Mouse (Mus musculus): ENCODE data around the gene Ergic1.

Gene Ergic1

DNA sequence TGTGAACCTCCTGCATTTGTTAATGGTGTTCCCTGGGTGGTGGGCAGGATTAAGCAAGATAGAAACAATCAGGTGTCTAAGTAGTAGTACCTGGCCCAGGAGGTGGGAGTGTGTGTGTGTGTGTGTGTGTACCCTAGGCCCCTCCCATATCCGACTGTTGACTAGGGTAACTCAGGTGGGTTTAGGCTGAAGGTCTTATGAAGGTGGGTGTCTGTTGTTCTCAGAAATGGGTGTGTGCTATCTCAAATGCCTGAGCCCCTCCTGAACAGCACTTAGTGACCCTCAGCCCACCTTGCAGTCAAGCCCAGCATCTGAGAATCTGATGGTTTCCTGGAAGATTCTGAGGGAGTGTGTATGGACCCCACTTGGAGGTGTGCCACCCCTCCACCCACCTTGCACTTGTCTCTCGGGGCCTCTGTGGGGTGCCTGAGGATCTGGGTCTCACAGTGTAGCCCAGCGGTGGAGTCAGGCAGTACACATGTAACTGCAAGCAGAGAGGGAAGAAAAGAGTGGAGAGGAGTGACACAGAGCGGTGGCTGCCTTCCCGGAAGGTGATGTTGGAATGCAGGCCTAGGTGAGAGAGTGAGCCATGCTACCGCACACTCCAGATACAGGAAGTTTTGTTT is 35.7 kb downstream of the Ergic1 start:
- in situ Hi-C loops (cut with MboI, MseI) = no loop called here

DNA sequence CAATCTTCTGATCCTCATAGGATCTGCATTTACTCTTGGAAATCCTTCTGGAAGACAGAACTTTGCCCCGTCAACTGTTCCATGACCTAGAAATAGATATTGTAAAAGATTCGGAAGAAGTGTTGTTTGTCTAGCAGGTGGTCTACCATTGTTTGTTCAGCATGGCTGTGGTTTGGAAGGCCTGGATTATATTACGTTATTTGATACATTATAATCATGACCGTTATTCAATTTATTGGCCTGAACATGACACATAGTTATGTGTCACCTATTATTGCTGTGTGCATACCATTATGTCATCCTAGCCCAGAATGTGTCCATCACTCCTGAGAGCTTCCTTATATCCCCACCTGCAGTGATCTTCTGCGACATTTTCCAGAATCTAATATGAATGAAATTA is 37.6 kb downstream of the Ergic1 start:
- in situ Hi-C loops (cut with MboI, MseI) = no loop called here

DNA sequence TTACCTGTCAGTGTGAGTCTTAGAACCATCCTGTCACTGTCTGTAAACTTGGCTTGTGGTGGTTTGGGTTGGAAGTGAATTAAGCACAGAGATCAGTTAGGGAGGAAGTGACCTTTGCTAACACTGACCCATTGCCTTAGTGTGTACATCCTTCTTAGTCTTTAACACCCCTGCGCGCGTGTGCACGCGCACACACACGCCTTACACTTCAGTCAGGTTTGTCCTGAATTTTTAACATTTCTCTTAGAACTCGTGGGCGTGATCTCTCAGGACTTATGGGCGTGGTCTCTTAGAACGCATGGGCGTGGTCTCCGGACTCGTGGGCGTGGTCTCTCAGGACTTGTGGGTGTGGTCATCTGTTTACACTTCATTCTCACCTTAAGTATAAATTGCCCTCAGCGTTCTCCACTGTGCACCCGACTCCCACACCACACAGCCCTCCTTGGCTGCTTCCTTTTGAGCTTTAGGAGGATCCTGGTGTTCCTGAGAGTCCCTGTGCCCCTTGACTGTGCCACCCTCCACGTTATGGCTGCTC is 39.7 kb downstream of the Ergic1 start:
- in situ Hi-C loops (cut with MboI, MseI) = no loop called here

DNA sequence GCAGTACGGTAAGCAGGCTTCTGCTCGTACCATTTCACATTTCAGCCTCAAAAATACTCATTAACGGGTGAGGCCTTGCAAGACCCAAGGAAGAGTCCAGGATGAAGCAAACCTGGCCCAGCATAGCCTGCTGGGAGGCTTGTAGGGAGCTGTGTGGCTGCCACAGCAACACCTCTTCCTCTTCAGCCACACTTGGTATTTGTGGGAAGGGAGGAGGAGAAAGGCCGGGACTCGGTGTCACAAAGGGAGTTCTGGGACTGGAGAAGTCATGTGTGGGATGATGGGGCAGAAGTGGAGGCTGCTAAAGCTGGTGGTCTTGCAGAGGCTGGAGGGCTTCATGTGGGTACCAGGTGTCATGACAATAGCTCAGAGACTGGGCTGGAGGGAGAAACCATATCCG is 40.2 kb downstream of the Ergic1 start:
- in situ Hi-C loops (cut with MboI, MseI) = no loop called here

GRCm38 (mm10) chr17:26601926-26602325 is 40.6 kb downstream of the Ergic1 start:
- in situ Hi-C loops (cut with MboI, MseI) = no loop called here

DNA sequence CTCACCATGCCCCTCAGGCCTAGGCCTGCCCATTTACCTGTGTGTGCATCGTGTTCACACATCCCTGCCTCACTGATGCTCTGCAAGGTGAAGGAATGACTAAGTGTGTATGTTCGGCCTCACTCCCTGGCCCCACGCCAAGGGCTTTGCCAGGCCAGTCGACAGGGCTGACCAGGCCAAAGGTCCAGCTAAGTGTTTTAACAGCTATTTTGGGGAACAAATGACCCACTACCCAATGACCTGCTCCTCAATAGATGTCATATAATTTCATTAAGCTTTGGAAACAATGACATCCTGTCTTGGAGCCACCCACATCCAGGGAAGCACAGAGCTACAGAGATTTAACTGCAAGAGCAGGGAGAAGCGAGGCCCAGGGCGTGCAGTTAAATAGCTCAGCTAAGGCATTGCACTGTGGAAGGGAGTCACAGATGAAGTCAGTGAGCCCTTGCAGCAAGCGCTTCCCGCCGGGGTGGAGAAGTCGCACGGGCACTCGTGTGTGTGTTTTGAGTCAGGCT is 41.1 kb downstream of the Ergic1 start:
- in situ Hi-C loops (cut with MboI, MseI) = no loop called here

DNA sequence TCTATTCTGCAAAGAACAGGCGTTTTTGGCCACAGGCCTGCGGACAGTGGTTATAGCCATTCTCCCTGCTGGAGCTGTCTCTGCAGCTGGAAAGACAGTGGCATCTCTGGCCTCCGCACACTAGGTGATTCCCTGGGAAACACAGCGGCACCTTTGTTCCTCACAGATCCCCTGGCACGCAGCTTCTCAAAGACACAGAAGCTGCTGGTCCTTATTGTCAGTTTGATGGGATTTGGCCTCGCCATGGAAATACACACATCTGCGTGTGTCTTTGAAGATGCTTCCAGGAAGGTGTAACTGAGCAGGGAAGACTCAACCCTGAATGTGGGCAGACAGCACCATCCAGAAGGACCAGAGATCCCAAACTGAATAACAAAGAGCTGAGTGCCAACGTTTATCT is 42.0 kb downstream of the Ergic1 start:
- in situ Hi-C loops (cut with MboI, MseI) = no loop called here

DNA sequence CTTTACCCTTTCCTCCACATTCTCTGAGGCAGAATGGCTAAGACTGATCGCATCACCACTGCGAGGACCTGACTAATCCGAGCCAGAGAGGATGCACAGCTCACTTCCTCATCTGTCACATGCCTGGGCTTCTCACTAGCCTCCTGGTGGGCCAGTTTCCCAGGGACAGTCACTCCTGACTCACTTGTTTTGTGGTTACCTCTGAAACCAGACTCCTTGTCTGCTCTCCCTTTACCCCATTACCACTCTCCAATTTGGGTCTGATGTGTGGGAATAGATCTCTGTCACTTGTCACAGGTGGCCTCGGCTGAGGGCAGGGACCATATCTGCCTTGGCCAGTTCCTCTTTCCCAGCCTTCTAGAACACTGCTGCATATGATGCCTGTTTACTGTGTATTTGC is 44.3 kb downstream of the Ergic1 start:
- in situ Hi-C loops (cut with MboI, MseI) = no loop called here

DNA sequence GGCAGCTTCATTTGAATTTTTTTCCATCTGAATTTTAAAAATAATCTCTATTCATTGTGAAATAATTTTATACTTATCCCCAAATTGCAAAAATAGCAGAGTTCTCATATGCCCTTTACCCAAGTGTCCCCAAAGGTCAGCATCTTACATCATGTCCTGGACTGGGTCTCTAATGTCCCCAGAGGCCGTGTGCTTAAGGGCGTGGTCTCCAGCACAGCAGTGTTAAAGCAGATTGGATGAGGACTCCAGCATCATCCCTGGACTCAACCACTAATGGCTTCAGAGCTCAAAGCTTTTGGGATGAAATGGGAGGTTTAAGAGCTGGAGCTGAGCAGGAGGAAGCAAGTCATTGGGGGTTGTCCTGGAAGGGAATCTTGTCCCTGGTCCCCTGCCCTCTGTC is 45.2 kb downstream of the Ergic1 start:
- in situ Hi-C loops (cut with MboI, MseI) = no loop called here

- in situ Hi-C loops (cut with MboI, MseI) = no loop called here
Measured at GRCm38 (mm10) chr17:26608348-26608747, 47.1 kb downstream of the Ergic1 start.

GRCm38 (mm10) chr17:26608877-26609276 is 47.6 kb downstream of the Ergic1 start:
- in situ Hi-C loops (cut with MboI, MseI) = no loop called here

DNA sequence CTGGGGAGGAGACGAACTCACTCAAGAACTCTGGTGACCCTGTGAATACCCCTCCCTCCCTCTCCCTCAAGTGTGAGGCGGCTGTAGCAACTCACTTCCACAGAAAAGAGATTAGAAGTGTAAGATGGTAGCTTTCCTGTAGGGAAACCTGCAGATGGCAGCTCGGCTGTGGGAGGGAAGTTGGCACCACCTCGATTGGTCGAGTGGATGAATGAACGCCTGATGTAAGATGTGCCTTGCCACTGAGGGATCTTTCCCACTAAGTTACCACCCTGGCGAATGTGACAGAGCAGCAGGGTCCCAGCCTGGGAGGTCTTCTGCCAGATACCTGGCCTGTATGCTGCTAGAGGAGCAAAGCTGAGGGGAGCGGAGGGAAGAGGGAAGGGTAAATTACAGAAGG is 48.5 kb downstream of the Ergic1 start:
- in situ Hi-C loops (cut with MboI, MseI) = loop anchor here in 1 of 2 experiments (10.0 kb wide), 1 partner anchor 415 kb away; the partner anchor contains the start of gene Pdia2

- in situ Hi-C loops (cut with MboI, MseI) = loop anchor here in 1 of 2 experiments (10.0 kb wide), 1 partner anchor 417 kb away; the partner anchor contains the start of gene Pdia2
Measured at GRCm38 (mm10) chr17:26611328-26611727, 50.0 kb downstream of the Ergic1 start.

- in situ Hi-C loops (cut with MboI, MseI) = loop anchor here in 1 of 2 experiments (10.0 kb wide), 1 partner anchor 417 kb away; the partner anchor contains the start of gene Pdia2
Measured at GRCm38 (mm10) chr17:26611918-26612317, 50.6 kb downstream of the Ergic1 start.

DNA sequence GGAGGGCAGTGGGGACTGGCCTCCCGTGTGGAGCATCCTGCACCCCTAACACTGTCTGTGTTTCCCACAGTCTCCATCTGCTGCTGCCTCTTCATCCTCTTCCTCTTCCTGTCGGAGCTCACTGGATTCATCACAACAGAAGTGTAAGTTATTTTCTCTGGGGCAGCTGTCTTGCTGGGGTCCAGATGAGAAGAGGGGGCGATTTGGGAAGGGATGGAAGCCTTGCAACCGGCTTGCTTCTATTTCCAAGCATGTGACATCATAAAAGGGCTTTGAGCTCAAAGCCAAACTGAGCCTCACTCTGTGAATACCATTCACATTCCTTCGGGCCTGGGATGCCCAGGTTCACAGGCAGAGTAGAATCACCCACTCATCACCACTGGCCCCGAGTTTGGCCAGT is 53.0 kb downstream of the Ergic1 start:
- in situ Hi-C loops (cut with MboI, MseI) = loop anchor here in 1 of 2 experiments (10.0 kb wide), 1 partner anchor 419 kb away; the partner anchor contains the start of gene Pdia2

DNA sequence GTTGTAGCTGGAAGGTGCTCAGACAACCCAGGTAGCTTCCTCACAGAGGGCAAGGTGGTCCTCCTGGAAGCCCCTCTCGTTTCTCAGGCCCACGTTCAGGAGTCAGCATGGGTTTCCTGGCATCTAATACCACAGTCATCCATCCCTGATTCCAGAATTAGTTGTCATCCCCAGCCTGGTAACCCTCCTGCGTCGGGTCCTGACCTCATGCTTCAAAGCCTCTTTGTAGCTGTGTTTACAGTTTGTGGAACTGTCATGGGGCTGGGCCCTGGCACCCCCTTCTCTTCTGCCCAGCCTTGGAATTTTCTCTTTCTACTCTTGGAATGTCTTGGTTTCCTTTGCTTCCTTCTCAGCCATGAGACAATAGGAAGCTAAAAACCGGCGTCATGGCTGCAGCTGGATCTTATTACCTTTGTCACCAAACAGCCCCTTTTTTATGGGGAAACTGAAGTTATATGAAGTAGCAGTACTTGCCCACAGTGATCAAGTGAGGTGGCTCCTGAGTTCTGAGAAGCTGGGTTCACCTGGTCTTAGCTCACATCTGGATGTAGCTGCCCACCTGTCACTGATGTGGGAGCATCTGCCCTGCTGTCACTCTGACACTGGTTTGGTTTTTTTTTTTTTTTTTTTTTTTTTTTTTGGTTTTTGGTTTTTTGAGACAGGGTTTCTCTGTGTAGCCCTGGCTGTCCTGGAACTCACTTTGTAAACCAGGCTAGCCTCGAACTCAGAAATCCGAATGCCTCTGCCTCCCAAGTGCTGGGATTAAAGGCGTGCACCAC is 53.6 kb downstream of the Ergic1 start:
- in situ Hi-C loops (cut with MboI, MseI) = loop anchor here in 1 of 2 experiments (10.0 kb wide), 1 partner anchor 420 kb away; the partner anchor contains the start of gene Pdia2

- in situ Hi-C loops (cut with MboI, MseI) = loop anchor here in 1 of 2 experiments (10.0 kb wide), 1 partner anchor 422 kb away; the partner anchor contains the start of gene Pdia2
Measured at GRCm38 (mm10) chr17:26616696-26617095, 55.4 kb downstream of the Ergic1 start.

DNA sequence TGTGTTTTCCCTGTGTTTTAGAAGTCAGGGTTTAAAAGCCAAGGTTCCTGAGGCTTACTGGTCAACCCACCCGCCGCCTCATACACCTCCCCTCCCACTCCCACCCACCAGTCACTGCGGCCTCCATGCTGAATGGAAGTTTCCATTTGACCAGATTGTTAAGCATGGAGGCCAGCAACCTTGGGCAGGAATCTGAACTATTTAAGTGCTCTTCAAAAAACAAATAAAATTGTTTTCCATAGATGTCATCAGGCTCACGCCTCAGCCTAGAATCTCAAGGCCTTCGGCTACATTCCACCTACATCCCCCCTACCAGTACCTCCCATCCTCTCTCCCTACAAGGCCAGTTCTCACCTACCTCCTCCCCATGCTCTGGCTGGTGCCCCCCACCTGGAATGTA is 57.2 kb downstream of the Ergic1 start:
- in situ Hi-C loops (cut with MboI, MseI) = loop anchor here in 1 of 2 experiments (10.0 kb wide), 1 partner anchor 424 kb away; the partner anchor contains the start of gene Pdia2

DNA sequence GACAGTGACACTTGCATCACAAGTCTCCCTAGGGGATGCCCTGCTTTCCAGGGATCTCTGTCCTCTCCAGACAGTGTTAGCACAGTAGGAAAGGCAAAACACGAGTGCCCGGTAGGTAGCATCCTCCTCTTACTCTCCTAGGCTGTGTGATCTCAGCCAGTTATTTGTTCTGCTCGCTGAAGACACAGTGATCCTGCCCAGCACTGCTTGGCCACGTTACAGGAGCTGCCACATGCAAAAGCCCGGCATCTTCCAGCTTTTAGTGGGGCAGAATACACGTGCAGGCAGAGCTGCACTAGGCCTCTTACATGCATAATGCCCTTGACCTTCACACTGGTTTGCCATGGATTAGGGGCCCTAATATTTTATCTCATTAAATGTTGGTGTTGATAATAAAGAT is 58.3 kb downstream of the Ergic1 start:
- in situ Hi-C loops (cut with MboI, MseI) = loop anchor here in 1 of 2 experiments (10.0 kb wide), 1 partner anchor 425 kb away; the partner anchor contains the start of gene Pdia2

- in situ Hi-C loops (cut with MboI, MseI) = no loop called here
Measured at GRCm38 (mm10) chr17:26620292-26620691, 59.0 kb downstream of the Ergic1 start.

DNA sequence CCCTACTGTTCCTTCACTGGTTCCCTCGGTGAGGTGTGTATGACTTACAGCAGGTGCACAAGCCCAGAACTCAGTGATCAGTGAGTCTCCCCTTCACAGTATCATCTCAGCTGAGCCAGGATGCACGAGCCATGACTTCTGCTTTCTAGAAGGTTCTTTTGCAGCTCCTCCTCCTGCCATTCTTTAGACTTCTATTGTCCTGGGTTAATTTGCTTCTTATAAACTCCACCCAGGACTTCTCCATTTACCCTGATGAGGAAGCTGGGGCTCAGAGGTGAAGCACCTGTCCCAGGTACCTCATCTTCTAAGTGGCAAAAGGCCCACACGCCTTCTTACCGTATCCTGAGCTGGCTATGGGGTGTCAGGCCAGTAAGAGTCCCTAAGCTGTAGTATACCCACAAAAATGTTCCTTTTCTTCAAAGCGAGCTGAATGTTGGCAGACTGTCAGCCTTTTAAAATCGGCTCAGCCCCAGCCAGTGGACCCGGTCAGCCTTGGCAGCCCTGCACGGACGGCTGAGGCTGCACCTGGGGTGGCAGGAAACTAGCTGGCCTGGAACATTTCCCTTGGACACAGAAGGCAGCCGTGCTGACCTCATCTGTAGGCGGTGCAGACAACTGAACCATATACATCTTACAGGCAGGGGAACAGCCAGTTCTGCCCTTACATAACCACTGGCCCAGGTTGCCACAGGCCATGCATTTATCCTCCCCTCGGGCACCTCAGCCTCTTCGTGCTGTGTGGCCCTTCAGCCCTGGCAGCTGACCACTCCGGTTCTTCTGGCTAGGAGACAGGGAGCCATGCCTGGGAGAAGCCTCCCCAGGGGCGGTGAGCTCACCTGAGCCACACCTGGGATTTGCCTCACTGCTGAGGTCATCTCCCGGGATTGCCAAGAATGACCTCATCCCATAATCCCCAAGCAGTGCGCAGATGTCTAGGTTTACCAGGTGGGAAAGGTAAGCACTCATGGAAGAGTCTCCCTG is 59.8 kb downstream of the Ergic1 start:
- in situ Hi-C loops (cut with MboI, MseI) = no loop called here
